Mouse (Mus musculus): ENCODE data around the gene Wdr46.

DNA sequence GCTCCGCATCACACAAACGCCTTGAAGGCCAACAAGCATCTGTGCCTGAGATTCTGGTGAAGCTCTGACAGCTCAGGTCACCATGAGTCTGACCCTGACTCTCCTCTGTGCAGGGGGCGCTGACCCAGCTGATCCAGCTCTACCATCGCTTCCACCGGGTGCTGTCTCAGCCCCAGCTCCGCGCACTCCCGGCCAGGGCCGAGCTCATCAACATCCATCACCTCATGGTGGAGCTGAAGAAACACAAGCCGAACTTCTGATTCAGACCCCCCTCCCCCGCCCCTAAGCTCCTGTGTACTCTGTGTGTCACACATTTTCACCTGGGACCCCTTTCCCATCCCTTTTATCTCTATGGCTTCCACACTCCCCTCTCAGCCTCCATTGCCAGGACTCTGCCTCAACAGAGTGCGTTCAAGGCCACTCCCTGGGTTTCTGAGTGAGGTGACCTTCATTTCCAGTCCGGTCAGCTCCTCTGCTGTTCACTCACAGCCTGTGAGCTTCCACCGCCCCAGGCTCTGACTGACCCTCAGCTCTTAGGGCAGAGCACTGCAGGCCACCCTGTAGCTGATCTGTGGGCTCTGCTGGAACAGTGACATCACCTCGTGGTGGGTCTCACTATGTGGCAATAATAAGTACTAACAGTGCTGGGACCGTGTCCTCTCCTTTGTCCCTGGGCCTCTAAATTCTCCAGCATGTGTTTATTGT is 25.5 kb downstream of the Wdr46 start:
- TF ChIP-seq CTCF (IDR thresholded peaks at IDR 0.05; ENCODE audit: extremely low read depth, insufficient read depth, insufficient read length, insufficient replicate concordance) (no peak), POLR2A (IDR thresholded peaks at IDR 0.05; ENCODE audit: low read depth, low read length) (no peak)
